Mouse (Mus musculus) c-Kit-positive CD71-positive TER-119-positive erythroid progenitor cells, embryonic 14.5 days (primary cell): ENCODE results near the gene Mcf2l.

ENCODE experiments used
- DNase-seq: peaks from one replicate; pipeline ENCODE4 v3.0.0-alpha.2; 2013; ENCODE audit warnings: low spot score

Mcf2l gene

DNA sequence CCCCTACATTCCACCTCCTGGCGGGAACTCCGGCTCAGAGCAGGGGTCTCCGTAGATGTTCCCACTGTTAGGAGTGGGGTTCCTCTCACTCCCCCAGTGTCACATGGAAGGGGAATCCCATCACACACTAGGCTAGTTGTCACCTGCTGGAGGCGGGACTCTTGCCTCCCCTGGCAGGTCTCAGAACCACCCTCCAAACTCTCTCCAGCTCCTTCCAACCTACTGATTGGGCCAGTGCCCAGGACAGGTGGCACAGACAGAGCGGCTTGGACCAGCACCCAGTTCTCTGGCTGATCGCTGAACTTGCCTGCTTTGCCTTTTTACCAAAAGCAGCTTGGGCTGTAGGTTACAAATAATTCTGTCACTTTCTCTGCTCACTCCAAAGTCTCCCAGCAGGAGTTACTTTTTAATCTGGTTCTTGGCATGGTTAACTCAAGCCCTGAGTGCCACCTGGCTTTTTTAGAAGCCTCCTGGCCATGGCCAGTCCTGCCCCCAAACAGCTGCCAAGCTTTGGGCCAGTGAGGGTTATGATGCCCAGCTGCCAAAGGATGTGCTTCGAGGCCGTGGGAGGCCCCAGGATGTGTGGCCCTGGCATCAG, 687 bp downstream of the Mcf2l start:
- DNase-seq, result no peak

DNA sequence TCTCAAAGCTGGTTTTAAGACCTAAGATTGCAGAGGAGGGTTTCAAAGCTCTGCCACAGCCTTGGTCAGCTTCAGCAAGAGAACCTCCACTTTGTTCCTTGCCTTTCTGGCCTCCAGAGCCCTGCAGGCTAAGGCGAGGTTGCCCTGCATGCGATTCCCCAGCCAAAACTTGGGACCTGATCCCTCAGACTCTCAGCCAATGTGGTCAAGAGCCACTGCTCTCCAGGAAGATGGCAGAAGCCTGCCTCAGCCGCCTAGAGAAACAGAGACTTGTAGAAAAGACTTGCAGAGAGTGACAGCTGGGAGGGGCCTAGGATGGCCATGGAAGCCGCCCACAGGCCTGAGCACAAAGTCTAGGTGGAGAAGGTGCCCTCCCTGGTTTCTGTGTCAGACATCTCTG, 1.4 kb downstream of the Mcf2l start:
- DNase-seq, result no peak

DNA sequence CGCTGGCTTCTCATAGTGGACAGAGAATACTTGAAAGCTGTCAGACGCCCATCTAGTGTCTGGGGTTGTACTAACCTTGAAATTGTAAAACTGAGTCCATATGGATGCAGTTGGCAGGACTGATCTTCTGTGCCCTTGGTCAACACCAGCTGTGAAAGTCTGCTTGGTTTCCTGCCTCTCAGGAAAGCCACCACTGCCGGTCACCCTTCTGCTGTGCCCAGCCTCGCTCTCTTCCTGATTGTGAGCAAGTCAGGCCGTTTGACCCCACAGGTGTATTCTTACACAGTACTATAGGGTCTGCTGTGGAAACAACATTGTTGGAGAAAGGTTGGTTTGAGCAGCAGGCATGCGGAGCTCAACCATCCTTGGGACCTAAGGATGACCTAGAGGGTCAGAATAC, 3.5 kb downstream of the Mcf2l start:
- DNase-seq, result no peak

DNA sequence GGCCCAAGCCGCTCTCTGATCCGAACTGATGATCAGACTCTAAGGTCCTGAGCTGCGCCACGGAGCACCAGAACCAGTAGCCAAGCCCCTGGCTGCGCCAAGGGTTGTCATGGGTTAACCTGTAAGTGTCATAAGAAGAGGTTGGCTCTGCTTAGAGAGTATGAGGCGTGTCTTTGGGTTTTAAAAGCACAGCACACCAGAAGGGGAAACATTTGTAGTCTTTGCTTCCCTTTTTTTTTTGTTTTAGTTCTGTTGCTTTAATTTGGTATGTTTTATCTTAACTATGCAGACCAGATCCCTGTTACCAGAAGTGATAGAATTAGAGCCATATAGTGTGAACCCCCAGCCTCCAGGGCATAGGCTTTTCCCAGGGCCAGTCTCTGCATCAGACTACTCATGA, 6.6 kb downstream of the Mcf2l start:
- no peak for DNase-seq

DNA sequence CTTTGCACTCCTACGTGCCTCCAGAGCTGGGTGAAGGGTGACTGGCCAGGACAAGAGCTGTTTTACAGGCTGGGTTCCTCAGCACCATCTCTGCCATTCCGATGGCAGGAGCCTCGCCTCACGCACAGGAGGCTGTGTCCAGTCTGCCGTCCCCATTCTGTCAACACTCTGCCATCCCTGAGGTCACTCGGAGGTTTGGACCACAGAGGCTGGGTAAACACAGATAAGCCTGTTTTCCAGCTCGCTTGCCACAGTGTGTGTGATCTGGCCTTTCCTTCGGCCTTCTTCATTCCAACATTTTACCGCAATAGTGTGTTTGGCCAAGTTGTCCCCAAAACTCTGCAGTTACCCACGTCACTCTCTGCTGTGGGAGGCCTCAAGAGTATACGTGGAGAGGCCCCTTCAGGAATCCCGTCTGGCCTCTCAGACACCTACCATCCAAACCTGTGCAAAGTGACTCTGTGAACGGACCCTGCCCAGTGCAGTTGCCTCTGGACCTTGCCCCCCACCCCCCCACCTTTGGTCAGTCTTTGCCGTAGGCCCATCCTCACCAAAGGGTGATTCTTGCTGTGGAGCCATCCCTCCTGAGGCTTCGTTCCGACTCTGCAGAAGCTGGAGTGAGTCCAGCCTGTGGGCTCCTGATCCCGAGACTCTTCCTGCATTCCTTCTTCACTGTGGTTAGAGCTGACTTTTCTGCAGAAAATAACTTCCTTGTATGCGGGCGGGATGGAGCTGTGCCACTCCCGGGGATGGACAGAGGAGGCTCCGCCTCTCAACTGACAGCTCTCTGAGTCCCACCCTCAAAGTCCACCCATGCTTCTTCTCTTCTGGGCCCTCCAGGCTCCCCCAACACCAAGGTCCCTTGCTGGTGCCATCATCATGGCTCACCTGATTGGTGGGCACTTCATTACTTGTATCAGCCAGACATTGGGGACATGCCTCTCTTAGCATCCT, 9.7 kb downstream of the Mcf2l start:
- DNase-seq, result no peak

DNA sequence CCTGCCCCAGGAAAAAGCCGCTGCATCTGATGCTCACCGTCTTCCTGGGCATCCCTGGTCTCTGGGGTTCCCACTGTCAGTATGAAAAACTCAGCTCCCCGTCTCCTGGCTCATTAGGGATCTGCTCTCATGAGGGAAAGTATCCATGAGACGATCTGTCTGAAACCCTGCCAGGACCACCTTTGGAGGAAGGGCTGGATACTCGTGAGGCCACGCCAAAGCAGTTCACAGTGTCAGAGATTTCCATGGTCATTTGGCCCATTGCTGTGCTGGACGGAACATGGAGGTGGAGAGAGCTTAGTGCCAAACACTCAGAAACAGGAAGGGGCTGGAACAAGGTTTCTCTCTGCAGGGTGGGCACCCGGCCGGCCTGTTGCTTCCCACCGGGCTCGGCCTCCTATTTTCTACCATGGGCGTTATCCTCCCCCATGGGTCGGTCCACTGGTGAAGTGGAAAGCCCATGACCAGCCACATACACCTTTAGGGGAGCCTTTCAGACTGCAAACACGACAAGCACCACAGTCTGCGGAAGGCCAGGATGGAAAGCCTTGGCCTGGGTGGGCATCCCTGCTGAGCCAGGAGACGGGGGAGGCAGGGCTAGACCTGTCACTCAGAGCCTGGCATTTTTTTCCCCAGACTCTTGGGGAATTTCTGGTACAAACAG, 14.3 kb downstream of the Mcf2l start:
- no peak for DNase-seq

DNA sequence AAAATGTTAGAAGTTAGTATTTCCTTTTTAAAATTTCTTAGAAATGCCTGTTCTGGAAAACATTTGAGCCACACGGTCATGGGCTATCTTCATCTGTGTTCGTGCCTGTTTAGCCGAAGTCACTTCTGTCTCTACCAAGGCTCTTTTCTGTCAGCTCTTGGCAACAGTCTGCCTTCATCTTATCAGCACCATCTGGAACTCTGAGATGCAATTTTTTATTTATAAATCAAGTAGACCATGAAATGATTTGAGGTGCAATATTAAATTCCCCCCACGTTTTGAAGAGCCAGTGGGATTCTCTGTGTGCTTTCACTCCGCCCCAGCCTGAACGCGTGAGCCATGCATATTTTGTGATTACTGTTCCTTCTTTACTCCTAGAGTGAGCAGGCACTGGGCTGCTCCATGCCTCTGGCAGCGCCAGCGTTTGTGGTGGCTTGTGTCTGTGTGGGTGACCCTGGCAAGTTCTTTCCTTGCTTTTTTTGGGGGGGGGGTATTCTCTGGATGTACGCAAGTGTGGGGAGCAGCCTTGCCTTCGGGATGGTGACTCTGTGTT, 15.5 kb downstream of the Mcf2l start:
- DNase-seq, result no peak

DNA sequence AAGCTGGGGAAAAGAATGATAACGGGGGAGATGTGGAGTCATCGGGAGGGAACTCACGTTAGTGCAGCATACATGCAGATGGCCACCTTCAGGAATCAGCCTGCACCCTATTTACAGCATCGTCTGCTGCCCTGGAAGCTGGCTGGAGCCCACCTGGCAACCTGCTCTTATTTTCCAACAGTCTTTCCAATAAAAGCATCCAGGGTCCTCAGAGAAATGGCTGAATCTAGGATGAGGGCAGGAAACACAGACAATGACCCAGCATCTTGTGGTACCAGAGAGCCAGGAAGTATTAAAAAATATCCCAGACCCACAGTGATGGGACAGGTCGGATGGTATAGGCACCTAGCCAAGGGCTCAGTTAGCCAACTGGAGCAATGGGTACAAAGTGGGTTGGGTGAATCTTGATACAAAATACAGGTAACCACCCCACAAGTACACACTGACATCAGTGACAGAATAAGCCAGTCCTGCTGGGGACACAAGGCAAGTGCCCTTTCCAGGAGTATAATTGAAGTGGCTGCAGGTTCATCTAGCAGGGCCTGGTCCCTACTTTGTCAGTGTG, 19.4 kb downstream of the Mcf2l start:
- DNase-seq, result no peak

DNA sequence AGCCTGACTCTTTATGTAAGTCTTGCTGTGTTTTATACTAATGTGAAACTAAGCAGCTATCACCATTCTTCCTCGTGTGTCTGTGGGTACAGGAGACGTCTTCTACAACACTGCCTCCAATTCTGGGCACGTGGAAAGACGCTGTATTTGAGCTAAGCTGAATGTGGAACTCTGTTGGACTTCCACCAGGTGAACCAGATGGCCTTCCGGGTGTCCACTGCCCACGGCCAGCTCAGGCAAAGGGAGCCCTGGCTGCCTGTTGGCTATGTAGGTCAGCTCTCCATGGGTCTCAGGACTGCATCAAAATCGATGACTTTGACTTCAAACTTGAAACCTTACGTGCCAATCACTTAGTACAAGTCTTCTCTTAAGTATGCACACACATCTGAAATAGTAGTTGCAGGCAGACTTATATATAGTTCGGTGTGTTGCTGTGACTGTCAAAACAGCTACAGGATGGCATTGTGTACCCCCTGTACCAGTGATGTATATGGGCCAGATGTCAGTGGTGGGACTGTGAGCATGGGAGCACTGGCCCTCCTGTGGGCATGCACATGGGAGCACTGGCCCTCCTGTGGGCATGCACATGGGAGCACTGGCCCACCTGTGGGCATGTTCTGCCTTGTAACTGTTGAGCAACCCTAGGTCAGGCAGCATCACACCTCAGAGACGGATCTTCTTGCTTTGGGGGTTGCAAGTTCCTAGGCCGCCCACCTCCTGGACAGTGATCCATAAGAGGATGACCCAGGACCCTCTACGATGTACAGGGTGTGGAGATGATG, 20.4 kb downstream of the Mcf2l start:
- DNase-seq, result no peak

DNA sequence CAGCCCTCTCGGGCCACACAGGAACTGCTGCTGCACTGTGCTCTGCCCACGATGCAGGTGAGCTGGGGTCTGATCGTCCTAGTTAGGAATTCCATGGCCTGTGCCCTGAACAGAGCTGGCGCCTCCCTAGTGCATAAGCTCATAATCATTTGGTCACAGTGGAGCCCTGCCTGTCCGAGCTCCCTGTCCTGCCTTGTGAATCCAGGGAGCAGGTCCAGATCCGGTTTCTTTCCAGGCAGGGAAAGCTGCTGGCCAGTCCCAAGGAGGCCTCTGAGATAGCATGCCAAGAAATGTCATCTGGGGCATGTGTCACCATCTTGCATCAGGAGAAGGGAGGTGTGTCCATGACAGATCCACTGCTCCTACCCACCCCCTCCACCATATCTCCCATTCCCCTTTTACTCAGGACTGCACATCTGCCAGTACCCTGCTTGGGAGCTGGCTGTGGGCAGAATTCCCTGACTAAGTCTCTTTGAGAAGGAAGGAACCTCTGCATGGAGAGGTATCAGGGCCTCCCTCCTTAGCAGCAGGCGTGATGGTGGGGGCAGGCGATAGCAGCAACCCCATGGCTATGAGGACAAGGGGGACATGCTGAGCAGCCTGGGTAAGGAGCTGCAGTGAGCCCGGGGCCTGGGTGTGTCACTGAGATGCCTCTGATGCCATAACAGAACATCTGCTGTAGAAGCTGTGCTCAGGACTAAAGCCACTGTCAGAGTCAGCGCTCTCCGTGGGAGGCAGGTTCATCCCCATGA, 21.4 kb downstream of the Mcf2l start:
- no peak for DNase-seq

DNA sequence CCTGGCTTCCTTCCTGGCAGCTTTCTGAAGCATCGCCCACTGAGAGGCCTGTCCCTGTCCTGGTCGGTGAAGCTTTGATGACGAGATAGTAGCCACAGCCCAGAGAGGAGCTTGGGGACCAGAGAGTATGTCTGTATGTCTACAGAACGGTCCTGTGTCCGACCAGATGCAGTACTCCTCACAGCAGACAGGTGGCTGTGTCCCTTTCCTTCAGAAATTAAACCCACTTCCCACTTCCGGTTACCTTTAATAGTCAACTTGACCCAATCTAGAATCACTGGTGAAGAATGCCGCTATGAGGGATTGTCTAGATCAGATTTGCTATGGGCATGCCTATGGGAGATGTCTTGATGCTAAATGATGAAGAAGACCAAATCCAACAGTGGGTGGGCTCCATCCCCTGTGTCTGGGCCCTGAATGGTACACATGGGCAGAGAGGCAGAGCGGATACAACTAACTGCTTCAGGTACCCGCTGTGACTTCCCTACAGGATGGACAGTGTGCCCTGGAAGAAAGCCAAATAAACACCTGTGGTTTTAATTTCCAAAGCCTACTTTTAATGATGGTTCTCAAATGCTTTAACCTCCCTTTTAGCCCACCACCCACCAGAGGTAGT, 22.0 kb downstream of the Mcf2l start:
- DNase-seq, result no peak

DNA sequence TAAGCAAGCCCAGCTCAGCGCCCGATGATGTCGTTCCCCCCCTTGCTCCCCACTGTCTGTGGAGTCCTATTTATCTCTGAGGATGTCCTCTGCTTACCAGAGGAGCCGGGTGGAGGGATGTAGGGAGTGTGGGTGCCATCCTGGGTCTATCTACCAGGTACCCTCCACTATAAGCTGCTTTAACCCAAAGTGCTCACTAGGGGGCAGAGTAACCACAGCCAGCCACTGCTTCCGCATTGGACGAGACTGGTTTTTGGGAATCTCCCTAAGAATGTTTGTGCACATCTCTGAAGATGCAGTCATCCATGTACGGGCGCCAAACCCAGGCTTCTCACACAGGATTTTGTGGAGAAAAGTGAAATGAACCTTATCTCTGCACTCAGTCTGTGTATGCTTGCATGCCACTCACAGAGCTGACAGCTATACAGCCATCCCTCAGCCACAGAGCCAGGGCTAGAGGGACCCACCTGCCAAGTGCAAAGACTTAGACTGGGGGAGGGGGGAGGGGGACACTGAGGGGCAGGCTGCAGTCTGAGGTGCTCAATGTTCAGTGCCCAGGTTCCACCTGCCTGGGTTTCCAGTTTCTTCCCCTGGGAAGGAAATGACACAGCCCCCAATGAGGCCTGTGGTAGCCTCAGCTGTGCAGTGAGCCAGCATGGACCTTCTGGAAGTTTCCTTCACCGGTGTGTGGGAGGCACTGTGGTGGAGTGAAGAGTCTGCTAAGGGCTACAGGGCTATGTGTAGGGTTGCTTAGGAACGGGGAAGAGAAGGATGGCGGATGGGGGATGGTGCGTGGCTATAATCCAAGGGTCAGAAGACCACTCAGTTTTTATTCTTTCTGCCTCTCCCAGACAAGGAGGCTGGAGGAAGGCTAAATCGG, 23.1 kb downstream of the Mcf2l start:
- peak; percentile 14 for DNase-seq

DNA sequence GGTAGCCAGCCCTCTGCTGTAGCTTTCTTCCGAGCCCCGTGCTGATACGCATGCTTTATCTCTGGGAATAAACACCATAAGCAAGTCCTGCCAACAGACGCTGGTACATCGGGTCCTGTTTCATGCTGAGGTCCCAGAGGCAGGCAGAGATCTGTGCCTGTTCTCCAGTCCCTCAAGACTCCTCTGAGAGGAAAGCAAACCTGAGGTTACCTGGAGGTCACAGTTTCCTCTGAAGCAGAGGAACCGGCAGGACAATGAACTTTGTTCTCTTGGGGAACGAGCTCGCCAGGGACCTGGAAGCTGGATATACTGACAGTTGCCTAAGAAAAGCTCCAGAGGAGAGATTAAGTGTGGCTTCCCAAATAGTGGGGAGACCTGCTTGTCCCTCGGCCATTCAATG, 24.2 kb downstream of the Mcf2l start:
- DNase-seq, result no peak

DNA sequence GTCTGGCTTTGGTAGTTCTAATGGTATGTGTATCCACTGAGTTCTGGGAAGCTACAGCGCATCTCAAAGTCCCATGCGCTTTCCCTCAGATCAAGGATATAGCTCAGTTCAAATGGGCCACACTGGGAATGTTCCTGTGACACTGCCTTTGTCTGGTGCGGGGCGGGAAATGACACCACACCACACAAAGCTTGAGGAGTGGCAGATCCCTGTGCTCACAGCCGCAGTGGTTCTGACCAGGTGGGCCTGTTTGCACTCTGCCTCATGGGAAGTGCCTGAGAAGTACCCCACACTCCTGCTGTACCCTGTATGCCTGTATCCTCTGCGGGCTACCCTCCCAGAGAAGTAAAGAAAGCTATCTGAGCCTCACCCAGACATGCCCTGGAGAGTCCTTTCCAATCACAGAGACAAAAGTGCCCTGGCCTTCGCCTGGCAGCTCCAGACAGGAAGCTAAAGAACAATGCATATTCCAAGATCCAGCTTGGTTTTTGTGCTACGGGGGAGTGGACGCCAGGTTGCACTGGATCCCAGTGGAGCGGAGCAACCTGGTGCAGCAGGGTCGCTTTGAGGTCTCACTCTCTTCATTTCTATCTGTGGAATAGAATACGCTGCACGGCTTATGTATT, 30.3 kb downstream of the Mcf2l start:
- DNase-seq, result no peak

DNA sequence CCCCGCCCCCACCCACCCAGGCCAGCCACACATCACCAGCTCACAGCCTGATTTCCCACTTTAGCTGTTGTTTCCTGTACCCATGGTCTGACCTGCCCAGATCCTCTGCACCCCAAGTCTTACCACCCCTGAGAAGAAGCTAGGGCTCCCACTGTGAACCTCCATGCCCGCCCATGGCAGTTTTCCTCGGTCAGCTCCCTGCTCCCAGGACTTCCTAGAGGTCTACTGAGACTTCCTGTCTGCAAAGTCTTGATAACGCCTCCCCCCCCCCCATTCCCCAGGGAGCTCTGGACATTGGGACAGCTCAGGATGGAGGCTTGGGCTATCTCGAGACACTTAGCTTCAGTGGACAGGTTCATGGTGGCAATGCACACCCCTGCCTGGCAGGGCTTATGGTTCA, 31.5 kb downstream of the Mcf2l start:
- no peak for DNase-seq

DNA sequence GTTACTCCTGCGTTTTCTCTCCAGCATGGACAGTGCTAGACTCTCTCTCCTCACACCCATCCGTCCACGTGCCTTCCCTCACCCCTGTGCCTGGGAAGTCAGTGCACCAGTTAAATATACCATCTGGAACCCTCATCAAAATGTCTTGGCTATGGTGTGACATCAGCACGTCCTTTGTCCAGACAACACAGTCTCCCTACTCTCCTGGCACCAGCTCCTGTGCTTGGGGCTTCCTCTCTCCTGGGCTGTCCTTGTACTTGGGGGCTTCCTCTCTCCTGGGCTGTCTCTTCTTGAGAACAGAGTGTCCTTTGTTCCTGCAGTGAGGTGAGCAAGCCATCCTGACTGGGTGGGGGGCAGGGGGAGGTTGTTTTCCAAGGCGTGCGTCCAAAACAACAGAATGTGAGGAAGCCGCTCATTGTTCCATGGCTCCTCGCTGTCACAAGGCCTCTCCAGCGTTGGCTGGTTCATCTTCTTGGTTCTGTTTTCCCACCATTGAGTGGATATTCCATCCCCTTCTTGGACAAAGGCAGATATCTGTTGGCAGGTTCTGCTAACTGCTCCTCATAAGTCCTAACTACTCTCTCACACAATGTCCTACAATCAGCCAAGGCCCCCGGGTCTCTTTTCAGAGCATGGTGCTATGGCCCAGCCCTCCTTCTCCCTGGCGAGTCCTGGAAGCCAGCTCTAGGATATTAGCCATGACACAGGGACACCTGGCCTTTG, 32.2 kb downstream of the Mcf2l start:
- no peak for DNase-seq

DNA sequence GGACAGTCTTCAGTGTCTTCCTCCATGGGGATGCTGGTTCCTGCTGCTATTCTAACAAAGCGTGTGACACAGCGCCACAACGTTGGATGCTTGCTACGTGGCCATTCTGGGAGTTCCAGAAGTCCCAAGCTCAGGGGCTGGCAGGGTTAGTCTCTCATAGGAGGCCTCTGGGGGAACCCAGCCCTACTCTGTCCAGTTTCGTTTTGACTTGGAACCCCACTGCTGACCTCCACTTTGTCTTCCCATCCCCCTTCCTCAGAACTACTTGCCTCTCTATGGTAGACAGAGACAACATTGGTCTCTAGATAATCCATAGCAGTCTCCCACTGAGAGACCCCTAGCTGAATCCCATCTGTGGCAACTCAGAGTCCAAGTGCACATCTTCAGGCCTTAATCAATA, 33.0 kb downstream of the Mcf2l start:
- DNase-seq, result no peak

DNA sequence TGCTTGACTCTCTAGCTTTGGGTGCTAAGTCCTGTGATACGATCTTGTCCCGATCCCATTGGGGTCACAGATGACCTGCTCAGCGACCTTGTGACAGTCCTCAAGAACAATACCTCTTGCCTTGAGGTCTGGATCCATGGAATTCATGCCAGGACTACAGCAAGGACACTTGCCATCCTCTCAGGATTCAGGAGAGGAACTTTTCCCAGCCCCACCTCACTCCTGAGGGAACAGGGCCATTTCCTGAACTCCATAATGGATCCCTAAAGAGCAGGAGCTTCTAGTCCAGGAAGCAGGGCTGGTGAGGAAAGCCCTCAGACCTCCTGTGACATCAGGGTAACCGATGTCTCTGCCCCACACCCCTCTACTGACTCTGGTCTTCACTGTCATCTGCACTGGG, 34.1 kb downstream of the Mcf2l start:
- DNase-seq, result no peak
